8 mouse cellular contexts compared by ENCODE assay signal in genomic region chr17:13656485-13657181, GRCm38 (mm10).
A peak's percentile ranks its signal among the peaks of the same experiment; 100 is the strongest.
DNase-seq lines count a peak whose midpoint lies in the region; ATAC-seq and TF ChIP-seq lines count a peak whose summit lies in the region.

No protein-coding gene starts in this region.

- no peaks in the 10 kb centered on the region for H3K9me3 ChIP-seq in hindbrain, embryonic 10.5 days
- no peaks in the 10 kb centered on the region for H3K9me3 ChIP-seq in liver, postnatal 0 days (ENCODE audit: low read length)
- no peaks in the 10 kb centered on the region for H3K9me3 ChIP-seq in stomach, embryonic 15.5 days

- no peaks in the 10 kb centered on the region for H3K36me3 ChIP-seq in hindbrain, embryonic 10.5 days
- no peaks in the 10 kb centered on the region for H3K36me3 ChIP-seq in liver, postnatal 0 days (replicated peaks; ENCODE audit: insufficient read depth, low read length)
- H3K36me3 ChIP-seq in stomach, embryonic 15.5 days = no peaks in the 10 kb centered on the region

- ATAC-seq in liver, postnatal 0 days = peak; percentile 38
- peak; percentile 58 for ATAC-seq in stomach, embryonic 15.5 days (ENCODE audit: insufficient read depth, low FRiP score, low read depth)
- no peak for ATAC-seq in CD4-positive, CD25-positive, alpha-beta regulatory T cell, adult 4 months

- H3K9ac ChIP-seq in liver, postnatal 0 days (replicated peaks) = no peak overlapping the region
- H3K9ac ChIP-seq in stomach, embryonic 15.5 days = no peak overlapping the region

- peak overlapping the region; percentile 37 for H3K4me3 ChIP-seq in hindbrain, embryonic 10.5 days
- H3K4me3 ChIP-seq in liver, postnatal 0 days (ENCODE audit: low read depth, low read length) = no peak overlapping the region
- no peak overlapping the region for H3K4me3 ChIP-seq in stomach, embryonic 15.5 days (replicated peaks)

- H3K4me1 ChIP-seq in hindbrain, embryonic 10.5 days (replicated peaks) = peaks cover 47% of the 10 kb centered on the region
- peaks cover 9% of the 10 kb centered on the region; the same call in 1 of the 2 replicates for H3K4me1 ChIP-seq in liver, postnatal 0 days (ENCODE audit: insufficient read depth)
- peaks cover 10% of the 10 kb centered on the region for H3K4me1 ChIP-seq in stomach, embryonic 15.5 days

- WGBS in hindbrain, embryonic 10.5 days = under 1% methylated on average over 10 of the region's 15 CpGs
- 17% methylated on average over 10 of the region's 15 CpGs for WGBS in liver, postnatal 0 days (ENCODE audit: insufficient replicate concordance)
- 2% methylated on average over 10 of the region's 15 CpGs for WGBS in stomach, embryonic 15.5 days

- H3K27ac ChIP-seq in hindbrain, embryonic 10.5 days = peak overlapping the region; percentile 85
- no peak overlapping the region for H3K27ac ChIP-seq in liver, postnatal 0 days (ENCODE audit: low read depth)
- peak overlapping the region; percentile 46; the same call in 1 of the 2 replicates for H3K27ac ChIP-seq in stomach, embryonic 15.5 days

- no peaks in the 10 kb centered on the region for H3K27me3 ChIP-seq in hindbrain, embryonic 10.5 days (ENCODE audit: insufficient read depth, poor library complexity, severe bottlenecking)
- H3K27me3 ChIP-seq in liver, postnatal 0 days (ENCODE audit: insufficient read depth, low read length) = no peaks in the 10 kb centered on the region
- H3K27me3 ChIP-seq in stomach, embryonic 15.5 days (replicated peaks) = no peaks in the 10 kb centered on the region

- DNase-seq in adrenal gland, adult 2 months = peak; percentile 29
- DNase-seq in adrenal gland, postnatal 14 days = no peak
- DNase-seq in cerebellum, postnatal 36 days = peak; percentile 38 to 63
- peak; percentile 70 for DNase-seq in hindbrain, embryonic 10.5 days (ENCODE audit: low spot score)
- DNase-seq in liver, postnatal 0 days = peak; percentile 27
- DNase-seq in frontal cortex, postnatal 10 days (ENCODE audit: low spot score in 2 of 2) = no peak

- TF ChIP-seq EP300 in liver, postnatal 0 days (IDR thresholded peaks at IDR 0.05; ENCODE audit: low read depth) = no peak

- no peak for TF ChIP-seq CTCF in liver, postnatal 0 days (IDR thresholded peaks at IDR 0.05; ENCODE audit: low read depth)

- peak overlapping the region; percentile 34 for H3K4me2 ChIP-seq in liver, postnatal 0 days (ENCODE audit: low read depth, low read length)
- H3K4me2 ChIP-seq in stomach, embryonic 15.5 days = peak overlapping the region; percentile 36

Comparison
In these comparisons a context has a peak if more than half of its experiments do, and no peak if none do; other contexts are left out.
1. DNase-seq: peak in adrenal gland, adult 2 months (single experiment), cerebellum, postnatal 36 days (2 of 2), hindbrain, embryonic 10.5 days (single experiment) and liver, postnatal 0 days (single experiment); none in adrenal gland, postnatal 14 days (single experiment) and frontal cortex, postnatal 10 days (0 of 2).